Mouse (Mus musculus): ENCODE measurements around the gene Myg1.

DNA sequence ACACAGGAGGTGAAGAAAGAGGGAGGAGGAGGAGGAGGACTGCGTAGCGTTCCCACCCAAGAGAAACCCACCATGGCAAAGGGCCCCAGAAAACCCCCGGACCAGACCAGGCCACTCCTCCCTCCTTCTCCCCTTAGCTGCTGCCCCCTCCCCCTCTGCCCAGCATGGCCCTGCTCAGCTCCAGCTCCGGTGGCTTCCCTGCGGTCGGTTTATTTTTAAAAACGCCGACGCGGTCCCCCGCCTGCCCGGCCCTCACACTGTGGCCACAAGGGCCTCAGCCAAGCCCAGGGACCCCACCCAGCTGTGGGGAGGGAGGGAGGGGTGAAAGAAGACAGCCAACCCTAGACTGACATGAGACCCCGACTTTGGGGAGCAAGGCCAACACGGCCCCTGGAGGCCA, 31.1 kb downstream of the Myg1 start:
- TF ChIP-seq GATA1 (IDR thresholded peaks at IDR 0.05; ENCODE audit: borderline replicate concordance, low read length): no peak
- no peak for TF ChIP-seq FLI1 (IDR thresholded peaks at IDR 0.05; ENCODE audit: low read length)

All from megakaryocyte, embryonic 14.5 days (primary cell).